Mouse (Mus musculus) heart, postnatal 0 days (tissue): ENCODE data around the gene Rnf144b.

Source experiments
- CTCF ChIP-seq: IDR thresholded peaks from 2 replicates; pipeline ENCODE4 v1.5.1; 2016; ENCODE audit warnings: antibody characterized with exemption, control low read depth, low read depth
- EP300 ChIP-seq: IDR thresholded peaks from 2 replicates; pipeline ENCODE4 v1.6.1; 2016; ENCODE audit warnings: antibody characterized with exemption, low read depth

GRCm38 (mm10) chr13:47076156-47076555 is 46.3 kb upstream of the Rnf144b start:
- TF ChIP-seq CTCF (no peak), EP300 (no peak)
